Mouse (Mus musculus): ENCODE data around the gene Mapre3. TPM values are rescaled to one million over a fixed set of nuclear protein-coding genes. Genes with fewer than 3 reads are reported as not detected.

Mapre3 gene
- polyA plus RNA-seq, 1 experiment from 2014 or later, result 16.3 TPM

- peak overlapping the region; percentile 46 for H3K4me2 ChIP-seq
- H3K36me3 ChIP-seq, result no peaks in the 10 kb centered on the region
- 17% methylated on average over 12 of the region's 12 CpGs for WGBS
- no peaks in the 10 kb centered on the region for H3K9me3 ChIP-seq (replicated peaks)
- peaks cover 4% of the 10 kb centered on the region for H3K4me1 ChIP-seq (replicated peaks)
- no peak overlapping the region for H3K4me3 ChIP-seq
- no peak overlapping the region for H3K9ac ChIP-seq
- H3K27ac ChIP-seq, result no peak overlapping the region
- peaks cover 22% of the 10 kb centered on the region for H3K27me3 ChIP-seq
- ATAC-seq (replicated peaks; ENCODE audit: insufficient number of reproducible peaks, insufficient read depth, low FRiP score, low read depth), result no peak
Observed at GRCm38 (mm10) chr5:30796125-30796524, 18.3 kb upstream of the Mapre3 start.

- H3K9me3 ChIP-seq (replicated peaks), result no peaks in the 10 kb centered on the region
- 60% methylated on average over 7 of the region's 7 CpGs for WGBS
- H3K4me2 ChIP-seq, result no peak overlapping the region
- no peak overlapping the region for H3K27ac ChIP-seq
- no peak overlapping the region for H3K9ac ChIP-seq
- no peak overlapping the region for H3K4me3 ChIP-seq
- no peaks in the 10 kb centered on the region for H3K36me3 ChIP-seq
- H3K4me1 ChIP-seq (replicated peaks), result peaks cover 4% of the 10 kb centered on the region
- no peak for ATAC-seq (replicated peaks; ENCODE audit: insufficient number of reproducible peaks, insufficient read depth, low FRiP score, low read depth)
- H3K27me3 ChIP-seq, result peaks cover 16% of the 10 kb centered on the region
Observed at GRCm38 (mm10) chr5:30797482-30797881, 17.0 kb upstream of the Mapre3 start.

GRCm38 (mm10) chr5:30797982-30798381, 16.5 kb upstream of the Mapre3 start:
- H3K27ac ChIP-seq, result no peak overlapping the region
- no peak for ATAC-seq (replicated peaks; ENCODE audit: insufficient number of reproducible peaks, insufficient read depth, low FRiP score, low read depth)
- H3K9ac ChIP-seq, result no peak overlapping the region
- peaks cover 4% of the 10 kb centered on the region for H3K4me1 ChIP-seq (replicated peaks)
- no peak overlapping the region for H3K4me2 ChIP-seq
- WGBS, result 55% methylated on average over 8 of the region's 8 CpGs
- H3K9me3 ChIP-seq (replicated peaks), result no peaks in the 10 kb centered on the region
- H3K27me3 ChIP-seq, result peaks cover 16% of the 10 kb centered on the region
- no peak overlapping the region for H3K4me3 ChIP-seq
- no peaks in the 10 kb centered on the region for H3K36me3 ChIP-seq

GRCm38 (mm10) chr5:30798965-30799364, 15.5 kb upstream of the Mapre3 start:
- H3K9ac ChIP-seq, result no peak overlapping the region
- no peak overlapping the region for H3K4me2 ChIP-seq
- 68% methylated on average over 6 of the region's 6 CpGs for WGBS

GRCm38 (mm10) chr5:30802724-30803467, 11.5 kb upstream of the Mapre3 start:
- no peak for ATAC-seq (replicated peaks; ENCODE audit: insufficient number of reproducible peaks, insufficient read depth, low FRiP score, low read depth)
- no peak overlapping the region for H3K9ac ChIP-seq
- 58% methylated on average over 12 of the region's 12 CpGs for WGBS

More at GRCm38 (mm10) chr5:30798965-30799364, 15.5 kb upstream of the Mapre3 start:
- ATAC-seq (replicated peaks; ENCODE audit: insufficient number of reproducible peaks, insufficient read depth, low FRiP score, low read depth), result no peak
- peaks cover 16% of the 10 kb centered on the region for H3K27me3 ChIP-seq
- H3K27ac ChIP-seq, result no peak overlapping the region
- H3K4me1 ChIP-seq (replicated peaks), result peaks cover 4% of the 10 kb centered on the region
- no peak overlapping the region for H3K4me3 ChIP-seq
- no peaks in the 10 kb centered on the region for H3K36me3 ChIP-seq
- H3K9me3 ChIP-seq (replicated peaks), result no peaks in the 10 kb centered on the region

GRCm38 (mm10) chr5:30806106-30806505, 8.3 kb upstream of the Mapre3 start:
- H3K27ac ChIP-seq, result no peak overlapping the region
- no peak overlapping the region for H3K9ac ChIP-seq
- ATAC-seq (replicated peaks; ENCODE audit: insufficient number of reproducible peaks, insufficient read depth, low FRiP score, low read depth), result peak; percentile 60; the same call in 1 of the 2 replicates
- H3K4me3 ChIP-seq, result no peak overlapping the region
- no peak overlapping the region for H3K4me2 ChIP-seq
- no peaks in the 10 kb centered on the region for H3K9me3 ChIP-seq (replicated peaks)
- H3K36me3 ChIP-seq, result no peaks in the 10 kb centered on the region
- H3K27me3 ChIP-seq, result peaks cover 22% of the 10 kb centered on the region
- 8% methylated on average over 3 of the region's 3 CpGs for WGBS
- H3K4me1 ChIP-seq (replicated peaks), result no peaks in the 10 kb centered on the region

More at GRCm38 (mm10) chr5:30802724-30803467, 11.5 kb upstream of the Mapre3 start:
- Histone ChIP-seq H3K4me3 (no peak overlapping the region), H3K27ac (no peak overlapping the region), H3K9me3 (replicated peaks) (no peaks in the 10 kb centered on the region), H3K27me3 (peaks cover 7% of the 10 kb centered on the region), H3K36me3 (no peaks in the 10 kb centered on the region), H3K4me2 (no peak overlapping the region), H3K4me1 (replicated peaks) (no peaks in the 10 kb centered on the region)

GRCm38 (mm10) chr5:30815120-30815465, 652 bp downstream of the Mapre3 start:
- Histone ChIP-seq H3K4me1 (replicated peaks) (peaks cover 24% of the 10 kb centered on the region), H3K9me3 (replicated peaks) (no peaks in the 10 kb centered on the region), H3K4me2 (peak overlapping the region; percentile 95), H3K27me3 (peaks cover 28% of the 10 kb centered on the region), H3K9ac (peak overlapping the region; percentile 82), H3K36me3 (no peaks in the 10 kb centered on the region), H3K4me3 (peak overlapping the region; percentile 84), H3K27ac (no peak overlapping the region)
- 8% methylated on average over 7 of the region's 7 CpGs for WGBS
- ATAC-seq (replicated peaks; ENCODE audit: insufficient number of reproducible peaks, insufficient read depth, low FRiP score, low read depth), result no peak

- H3K9me3 ChIP-seq (replicated peaks), result no peaks in the 10 kb centered on the region
- no peak overlapping the region for H3K4me3 ChIP-seq
- H3K4me2 ChIP-seq, result no peak overlapping the region
- peaks cover 24% of the 10 kb centered on the region for H3K4me1 ChIP-seq (replicated peaks)
- H3K9ac ChIP-seq, result no peak overlapping the region
- H3K27me3 ChIP-seq, result peaks cover 20% of the 10 kb centered on the region
- no peaks in the 10 kb centered on the region for H3K36me3 ChIP-seq
- no peak for ATAC-seq (replicated peaks; ENCODE audit: insufficient number of reproducible peaks, insufficient read depth, low FRiP score, low read depth)
- WGBS, result 55% methylated on average over 8 of the region's 8 CpGs
- no peak overlapping the region for H3K27ac ChIP-seq
Observed at GRCm38 (mm10) chr5:30816261-30816791, 1.9 kb downstream of the Mapre3 start.

GRCm38 (mm10) chr5:30818758-30819309, 4.4 kb downstream of the Mapre3 start:
- Histone ChIP-seq H3K9me3 (replicated peaks) (no peaks in the 10 kb centered on the region), H3K4me1 (replicated peaks) (peaks cover 23% of the 10 kb centered on the region), H3K4me2 (no peak overlapping the region), H3K36me3 (no peaks in the 10 kb centered on the region), H3K9ac (no peak overlapping the region), H3K27me3 (no peaks in the 10 kb centered on the region), H3K27ac (no peak overlapping the region), H3K4me3 (no peak overlapping the region)
- no peak for ATAC-seq (replicated peaks; ENCODE audit: insufficient number of reproducible peaks, insufficient read depth, low FRiP score, low read depth)
- 89% methylated on average over 8 of the region's 8 CpGs for WGBS

- ATAC-seq (replicated peaks; ENCODE audit: insufficient number of reproducible peaks, insufficient read depth, low FRiP score, low read depth), result no peak
- WGBS, result 71% methylated on average over 5 of the region's 5 CpGs
- H3K4me3 ChIP-seq, result no peak overlapping the region
- H3K9me3 ChIP-seq (replicated peaks), result no peaks in the 10 kb centered on the region
- no peak overlapping the region for H3K4me2 ChIP-seq
- H3K36me3 ChIP-seq, result no peaks in the 10 kb centered on the region
- H3K27ac ChIP-seq, result no peak overlapping the region
- H3K4me1 ChIP-seq (replicated peaks), result peaks cover 9% of the 10 kb centered on the region
- no peak overlapping the region for H3K9ac ChIP-seq
- H3K27me3 ChIP-seq, result no peaks in the 10 kb centered on the region
Observed at GRCm38 (mm10) chr5:30822689-30823088, 8.2 kb downstream of the Mapre3 start.

- H3K9me3 ChIP-seq (replicated peaks), result no peaks in the 10 kb centered on the region
- H3K36me3 ChIP-seq, result no peaks in the 10 kb centered on the region
- no peaks in the 10 kb centered on the region for H3K27me3 ChIP-seq
- WGBS, result 72% methylated on average over 3 of the region's 3 CpGs
- no peak overlapping the region for H3K9ac ChIP-seq
- H3K4me2 ChIP-seq, result no peak overlapping the region
- peaks cover 9% of the 10 kb centered on the region for H3K4me1 ChIP-seq (replicated peaks)
- H3K4me3 ChIP-seq, result no peak overlapping the region
- no peak overlapping the region for H3K27ac ChIP-seq
- ATAC-seq (replicated peaks; ENCODE audit: insufficient number of reproducible peaks, insufficient read depth, low FRiP score, low read depth), result no peak
Observed at GRCm38 (mm10) chr5:30823091-30823490, 8.7 kb downstream of the Mapre3 start.

All from heart, embryonic 15.5 days (tissue).